Mouse (Mus musculus): ENCODE measurements around the gene She.

Gene She

DNA sequence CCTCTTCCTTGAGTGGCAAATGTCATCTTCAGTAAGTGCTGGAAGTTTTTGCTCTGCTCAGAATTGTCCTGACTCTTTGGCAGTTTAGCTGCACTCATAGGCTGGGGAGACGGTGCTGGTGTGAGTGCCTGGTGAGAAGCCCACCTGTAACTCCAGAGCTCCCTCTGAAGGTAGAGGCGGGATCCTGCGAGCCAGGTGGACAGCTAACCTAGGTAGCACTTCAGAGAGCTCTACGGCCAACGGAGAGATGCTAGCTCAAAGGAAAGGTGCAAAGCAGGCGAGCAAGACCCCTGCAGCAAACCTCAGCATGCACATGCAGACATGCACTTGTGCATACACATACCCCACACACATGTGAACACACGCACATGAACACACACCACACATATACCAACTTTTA lies 17.1 kb upstream of the She start:
- intact Hi-C loops (cut with DNase I), result no loop called here

DNA sequence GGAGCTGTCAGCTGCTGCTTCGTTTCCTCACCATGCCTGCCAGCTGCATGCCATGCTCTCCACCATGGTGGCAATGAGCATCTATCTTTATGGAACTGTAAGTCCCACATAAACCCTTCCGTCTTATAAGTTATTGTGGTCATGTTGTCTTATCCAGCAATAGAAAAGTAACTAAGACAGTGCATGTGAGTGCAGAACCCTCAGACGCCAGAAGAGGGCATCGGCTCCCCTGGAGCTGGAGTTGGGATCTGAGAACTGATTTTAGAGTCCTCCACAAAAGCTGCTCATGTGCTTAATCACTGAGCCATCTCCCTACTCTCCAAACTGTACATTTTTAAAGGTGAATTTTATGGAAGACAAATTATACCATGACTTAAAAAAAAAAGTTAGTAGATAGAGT lies 14.1 kb upstream of the She start:
- intact Hi-C loops (cut with DNase I), result loop anchor here (2.0 kb wide), 1 partner anchor 40 kb away; no protein-coding TSS in a partner anchor

- intact Hi-C loops (cut with DNase I), result no loop called here
Observed at GRCm38 (mm10) chr3:89818605-89819004, 12.6 kb upstream of the She start.

DNA sequence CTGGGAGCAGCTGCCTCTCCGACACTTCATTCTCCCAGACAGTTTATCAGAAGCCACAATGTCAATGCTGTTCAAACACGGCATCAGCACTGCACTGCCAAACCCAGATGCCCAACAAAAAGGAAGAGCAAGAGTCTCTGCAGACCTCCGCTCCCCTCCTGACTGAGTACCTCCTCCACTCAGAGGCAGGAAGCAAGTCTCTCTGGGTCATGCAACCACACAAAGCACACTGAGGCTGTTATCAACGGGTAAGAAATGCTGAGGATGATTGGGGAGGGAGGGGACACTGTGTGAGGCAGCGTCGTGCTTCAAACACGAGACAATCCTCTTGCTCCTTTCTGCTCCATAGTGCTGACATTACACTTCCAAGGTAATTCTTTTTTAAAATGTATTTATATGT lies 11.3 kb upstream of the She start:
- intact Hi-C loops (cut with DNase I), result no loop called here

DNA sequence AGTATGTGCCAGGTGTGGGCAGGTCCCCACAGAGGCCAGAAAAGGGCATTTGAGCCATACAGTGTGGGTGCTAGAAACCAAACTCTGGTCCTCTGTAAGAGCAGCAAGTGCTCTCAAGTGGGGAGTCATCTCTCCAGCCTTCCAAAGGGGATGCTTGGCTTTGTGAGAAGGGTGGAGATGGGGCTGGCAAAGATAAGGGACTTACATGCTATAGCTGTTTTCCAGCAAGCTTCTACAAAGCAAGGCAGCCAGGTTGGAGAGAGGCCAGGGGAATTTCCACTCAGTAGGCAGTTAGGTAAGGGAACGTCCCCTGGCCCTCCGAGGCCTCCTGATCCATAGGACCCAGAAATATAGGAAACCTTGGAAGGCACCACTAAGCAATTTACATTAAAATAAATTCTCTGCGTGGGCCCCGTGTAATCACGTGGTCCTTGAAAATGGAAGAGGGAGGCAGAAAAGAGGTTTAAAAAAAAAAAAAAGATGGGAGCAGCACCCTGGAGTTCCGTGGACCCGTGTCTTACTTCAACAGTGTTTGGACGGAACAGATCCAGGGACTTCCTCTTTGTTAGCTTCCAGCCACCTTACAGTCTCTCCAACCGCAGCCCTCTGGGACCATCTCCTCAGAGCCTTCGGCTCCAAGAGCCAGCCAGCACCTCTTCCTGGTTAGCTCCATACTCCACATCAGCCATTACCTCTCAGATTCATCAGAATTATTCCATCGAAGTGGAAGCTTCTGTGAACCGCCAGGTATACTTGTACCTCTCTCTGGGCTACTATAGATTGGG lies 10.7 kb upstream of the She start:
- intact Hi-C loops (cut with DNase I), result no loop called here

- intact Hi-C loops (cut with DNase I), result no loop called here
Observed at GRCm38 (mm10) chr3:89821096-89821513, 10.1 kb upstream of the She start.

GRCm38 (mm10) chr3:89821548-89822480 lies 9.4 kb upstream of the She start:
- intact Hi-C loops (cut with DNase I), result no loop called here

DNA sequence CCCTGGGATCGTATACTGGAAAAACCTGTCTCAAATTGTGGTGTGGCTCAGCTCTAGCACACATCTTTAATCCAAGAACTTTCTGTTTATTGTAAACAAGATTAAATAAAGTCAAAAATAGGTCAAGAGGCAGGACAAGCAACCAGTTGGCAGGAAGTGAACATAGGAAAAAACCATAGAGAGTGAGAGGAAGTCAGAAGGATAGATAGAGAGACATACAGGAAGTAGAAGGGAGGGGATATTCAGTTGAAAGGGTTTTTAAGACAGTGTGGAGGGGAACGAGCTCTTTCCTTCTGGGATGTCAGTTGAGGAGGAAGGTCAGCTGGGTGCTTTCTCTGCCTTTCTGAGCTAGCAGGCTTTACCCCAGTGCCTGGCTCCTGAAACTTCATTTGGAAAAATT lies 7.6 kb upstream of the She start:
- intact Hi-C loops (cut with DNase I), result no loop called here

DNA sequence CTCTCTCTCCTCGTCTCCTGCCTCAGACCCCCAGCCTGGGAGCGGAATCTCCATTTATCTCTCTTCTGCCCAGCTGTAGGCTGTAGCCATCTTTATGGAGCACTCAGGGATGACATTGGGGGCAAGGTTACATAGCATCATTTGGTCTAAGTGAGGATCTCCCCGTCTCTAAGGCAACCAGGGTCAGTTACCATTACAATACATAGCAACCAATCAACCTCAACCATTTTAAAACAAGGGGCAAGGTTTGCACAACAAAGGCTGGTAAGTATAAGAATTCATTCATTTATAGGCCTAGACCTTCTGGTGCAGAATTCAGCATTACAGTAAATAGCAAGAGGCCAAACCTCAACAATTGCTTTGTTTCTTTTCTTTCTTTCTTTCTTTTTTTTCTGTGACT lies 4.9 kb upstream of the She start:
- intact Hi-C loops (cut with DNase I), result no loop called here

DNA sequence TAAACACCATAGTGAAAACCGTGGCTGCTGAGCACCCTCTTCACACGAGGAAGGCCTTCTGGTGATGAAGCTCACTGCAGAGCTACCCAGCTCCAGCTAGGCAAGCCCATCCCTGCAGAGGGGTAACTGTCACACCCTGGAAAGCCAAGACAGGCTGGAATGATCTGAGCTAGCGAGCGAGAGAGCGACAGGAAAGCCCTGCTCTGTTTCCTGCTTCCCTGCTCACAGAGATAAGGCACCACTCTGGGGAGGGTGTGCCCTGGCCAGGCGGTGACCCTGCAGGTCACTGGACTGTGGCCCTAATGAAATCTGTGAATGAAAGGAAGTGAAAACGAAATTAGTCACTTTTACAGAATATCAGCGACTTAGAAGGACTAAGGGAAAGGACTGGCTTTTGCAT lies 4.2 kb downstream of the She start:
- intact Hi-C loops (cut with DNase I), result no loop called here

DNA sequence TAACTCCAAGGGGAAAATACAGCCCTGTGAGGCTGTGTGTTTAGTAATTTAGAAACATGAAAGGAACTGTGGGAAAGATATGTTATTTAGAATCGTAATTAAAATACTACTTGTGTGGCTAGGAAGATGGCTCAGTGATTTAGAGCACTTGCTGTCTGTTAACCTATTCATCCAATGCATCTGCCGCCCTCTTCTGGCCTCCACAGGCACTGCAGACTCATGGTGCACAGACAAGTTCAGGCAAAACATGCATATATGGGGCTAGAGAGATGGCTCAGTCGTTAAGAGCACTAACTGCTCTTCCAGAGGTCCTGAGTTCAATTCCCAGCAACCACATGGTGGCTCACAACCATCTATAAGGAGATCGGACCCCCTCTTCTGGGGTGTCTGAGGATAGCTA lies 11.1 kb downstream of the She start:
- intact Hi-C loops (cut with DNase I), result no loop called here

GRCm38 (mm10) chr3:89843148-89843547 lies 12.0 kb downstream of the She start:
- intact Hi-C loops (cut with DNase I), result no loop called here

GRCm38 (mm10) chr3:89845814-89846213 lies 14.6 kb downstream of the She start:
- intact Hi-C loops (cut with DNase I), result no loop called here

DNA sequence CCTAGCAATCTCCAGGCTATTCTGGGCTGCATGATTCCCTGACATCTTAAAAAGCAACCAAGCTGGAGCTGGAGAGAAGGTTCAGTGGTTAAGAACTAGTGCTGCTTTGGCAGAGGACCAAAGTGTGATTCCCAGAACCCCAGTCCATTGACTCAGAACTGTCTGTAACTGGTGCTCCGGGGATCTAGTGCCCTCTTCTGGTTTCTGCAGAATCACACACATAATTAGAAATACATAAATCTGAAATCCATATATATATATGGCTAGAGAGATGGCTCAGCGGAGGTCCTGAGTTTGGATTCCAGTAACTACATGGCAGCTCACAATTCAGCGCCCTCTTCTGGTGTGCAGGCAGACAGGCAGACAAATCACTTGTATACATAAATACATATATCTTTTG lies 16.0 kb downstream of the She start:
- intact Hi-C loops (cut with DNase I), result no loop called here

- intact Hi-C loops (cut with DNase I), result no loop called here
Observed at GRCm38 (mm10) chr3:89847596-89847995, 16.4 kb downstream of the She start.

GRCm38 (mm10) chr3:89848083-89848482 lies 16.9 kb downstream of the She start:
- intact Hi-C loops (cut with DNase I), result no loop called here

DNA sequence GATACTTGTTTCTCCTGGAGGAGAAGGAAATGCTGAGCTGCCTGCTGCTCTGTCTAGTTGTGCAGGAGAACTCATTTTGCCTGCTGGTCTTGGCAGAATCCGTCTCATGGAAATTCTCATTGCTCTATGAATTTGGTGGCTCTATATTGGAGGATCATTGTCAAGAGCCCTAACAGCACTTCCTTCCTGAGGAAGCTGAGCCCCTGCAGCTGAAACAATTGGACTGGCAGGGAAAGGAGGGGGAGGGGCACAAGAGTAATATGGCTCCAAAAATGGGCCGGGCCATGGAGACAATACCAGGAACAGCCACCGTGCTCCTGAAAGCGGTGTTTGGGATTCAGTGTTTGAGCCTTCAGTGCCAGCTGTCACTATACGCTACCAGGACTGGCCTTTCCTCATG lies 22.6 kb downstream of the She start:
- intact Hi-C loops (cut with DNase I), result no loop called here

DNA sequence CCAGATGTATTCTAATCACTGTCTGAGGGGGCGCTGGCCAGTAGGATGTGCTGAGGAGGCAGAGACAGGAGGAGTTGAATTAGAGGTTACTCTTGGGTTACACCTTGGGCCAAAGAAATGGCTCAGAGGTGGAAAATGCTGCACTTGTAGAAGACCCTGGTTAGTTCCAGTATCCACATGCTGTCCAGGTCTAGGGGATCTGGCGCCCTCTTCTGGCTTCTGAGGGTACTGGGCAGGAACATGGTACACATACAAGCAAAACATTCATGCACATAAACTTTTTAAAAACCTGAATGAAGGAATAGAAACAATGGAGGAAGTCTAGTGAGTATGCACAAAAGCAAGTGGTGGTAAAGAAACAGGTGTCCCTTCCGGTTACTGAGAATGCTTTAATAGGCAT lies 26.2 kb downstream of the She start:
- intact Hi-C loops (cut with DNase I), result loop anchor here (2.0 to 5.0 kb wide), 3 partner anchors 41 to 125 kb away; no protein-coding TSS in a partner anchor

DNA sequence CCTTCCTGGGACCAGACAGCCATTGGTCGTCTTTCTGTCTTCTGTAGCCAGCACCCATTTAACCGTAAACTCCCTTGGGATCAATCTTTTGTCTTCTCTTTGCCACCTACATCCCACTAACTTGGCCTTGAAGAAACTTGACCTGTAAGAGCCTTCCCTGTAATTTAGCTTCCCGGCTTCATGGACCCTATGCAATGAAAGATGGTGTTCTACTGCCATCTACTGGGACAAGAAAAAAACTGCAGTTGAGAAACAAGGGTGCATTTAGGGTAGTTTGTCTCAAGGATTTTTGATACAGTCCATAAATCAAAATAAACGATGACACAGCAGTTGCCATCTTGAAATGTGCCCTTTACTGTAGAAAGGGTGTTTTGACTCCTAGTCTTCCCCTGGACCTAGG lies 27.0 kb downstream of the She start:
- intact Hi-C loops (cut with DNase I), result loop anchor here (5.0 kb wide), 2 partner anchors 71 to 126 kb away; no protein-coding TSS in a partner anchor

DNA sequence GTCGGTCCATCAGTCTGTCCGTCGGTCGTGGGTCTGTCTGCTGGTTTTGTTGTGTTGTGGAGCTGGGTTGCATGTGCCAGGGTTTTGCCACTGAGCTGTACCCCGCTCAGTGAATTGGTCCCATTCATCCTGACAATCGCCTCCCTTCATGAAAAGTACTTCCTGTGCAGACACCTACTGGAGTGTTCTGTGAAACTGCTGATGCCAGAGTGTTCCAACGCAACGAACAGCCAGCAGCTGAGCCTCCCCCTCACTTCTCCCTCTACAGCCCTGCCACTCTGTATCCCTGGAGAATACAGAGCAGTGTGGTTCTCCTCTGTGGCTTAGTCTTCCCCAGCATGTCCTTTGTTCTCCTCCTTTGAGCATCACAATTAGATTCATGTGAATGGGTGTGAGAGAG lies 27.7 kb downstream of the She start:
- intact Hi-C loops (cut with DNase I), result loop anchor here (5.0 kb wide), 2 partner anchors 72 to 127 kb away; no protein-coding TSS in a partner anchor

- intact Hi-C loops (cut with DNase I), result loop anchor here (5.0 to 10.0 kb wide), 3 partner anchors 73 to 215 kb away; partner anchors contain the start of gene Tpm3
Observed at GRCm38 (mm10) chr3:89859936-89860335, 28.8 kb downstream of the She start.

DNA sequence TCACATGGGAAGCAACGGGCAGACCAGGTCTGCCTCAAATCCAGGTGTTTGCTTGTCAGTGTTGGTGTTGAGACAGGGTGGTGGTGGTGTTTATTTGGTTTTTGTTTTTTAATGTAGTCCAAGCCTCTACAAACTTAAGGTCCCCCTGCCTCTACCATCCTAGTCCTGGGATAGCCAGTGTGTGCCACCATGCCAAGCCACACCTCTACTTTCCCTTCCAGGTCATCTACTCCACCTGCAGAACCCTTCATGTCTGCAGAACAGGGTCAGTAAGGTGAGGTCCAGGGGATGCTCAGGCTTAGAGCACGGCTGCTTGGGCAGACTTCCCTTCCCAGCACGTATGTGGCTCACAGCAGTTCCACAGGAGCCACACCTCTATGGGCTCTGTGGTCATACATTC lies 29.2 kb downstream of the She start:
- intact Hi-C loops (cut with DNase I), result loop anchor here (10.0 kb wide), 1 partner anchor 214 kb away; the partner anchor contains the start of gene Tpm3

Data from adrenal gland (tissue).